ENCODE assay signal across 13 mouse cellular contexts in genomic region chr9:65682994-65683393, GRCm38 (mm10). TPM values are rescaled to one million over a fixed set of nuclear protein-coding genes. Genes with fewer than 3 reads are reported as not detected.
DNase-seq lines count a peak whose midpoint lies in the region; TF ChIP-seq lines count a peak whose summit lies in the region.
"Had no signal": no experiment of that assay in that cellular context is flagged by ENCODE, and none has a peak within 500 bp of the region (broad histone marks: within the 10 kb centered on the region; RNA-seq: fewer than 3 reads in every experiment).

No protein-coding gene starts in this region.

- intact Hi-C loops in left cerebral cortex, adult 2 months (cut with DNase I): no loop called here

- peak; percentile 23 for DNase-seq in embryo, embryonic 10 days (ENCODE audit: low spot score)
- DNase-seq in embryo, embryonic 9.5 days (ENCODE audit: extremely low spot score): no peak
- DNase-seq in left cerebral cortex, adult 2 months (ENCODE audit: extremely low spot score in 1 of 2, low spot score in 2 of 2): no peak
- DNase-seq in left cerebral cortex, adult 18-20 months (ENCODE audit: low spot score in 2 of 2): no peak
- DNase-seq in B cell, adult 2 months: peak; percentile 9 to 15
- DNase-seq in embryo, embryonic 10.5 days (ENCODE audit: low spot score): peak; percentile 66
- DNase-seq in urinary bladder, postnatal 4 days (ENCODE audit: low spot score in 2 of 2): no peak
- no peak for DNase-seq in spleen, postnatal 36 days (ENCODE audit: low spot score in 2 of 2)
- DNase-seq: adrenal gland, postnatal 14 days; cerebellum, postnatal 36 days had no signal

- H3K4me3 ChIP-seq in left cerebral cortex, adult 2 months: no peak overlapping the region
- H3K4me3 ChIP-seq: heart, embryonic 13.5 days; limb, embryonic 10.5 days; neural tube, embryonic 15.5 days had no signal

- no peak overlapping the region for H3K27ac ChIP-seq in left cerebral cortex, adult 2 months
- H3K27ac ChIP-seq: heart, embryonic 13.5 days; limb, embryonic 10.5 days; neural tube, embryonic 15.5 days had no signal

- peak; percentile 71 for TF ChIP-seq CTCF in left cerebral cortex, adult 2 months (IDR thresholded peaks at IDR 0.05)

RNA-seq across cellular contexts. Expression of gene Oaz2, which starts 15.2 kb away (rescaled TPM):
- 100 to 1,000 TPM; 218 to 230 TPM for total RNA-seq in left cerebral cortex, adult 2 months (2021)
- total RNA-seq in left cerebral cortex, adult 18-20 months (2021): 100 to 1,000 TPM; 241 to 243 TPM

RNA-seq across cellular contexts. Expression of gene Rbpms2, which starts 53.5 kb away (rescaled TPM):
- 1 to 10 TPM; 2.2 to 3.2 TPM for total RNA-seq in left cerebral cortex, adult 2 months (2021)
- total RNA-seq in left cerebral cortex, adult 18-20 months (2021): 1 to 10 TPM; 3.0 to 3.6 TPM

Comparison
In these comparisons a context has a peak if more than half of its experiments do, and no peak if none do; other contexts are left out.
1. DNase-seq: peak in embryo, embryonic 10 days (single experiment), B cell, adult 2 months (2 of 2) and embryo, embryonic 10.5 days (single experiment); none in embryo, embryonic 9.5 days (single experiment), left cerebral cortex, adult 2 months (0 of 2), left cerebral cortex, adult 18-20 months (0 of 2), urinary bladder, postnatal 4 days (0 of 2) and spleen, postnatal 36 days (0 of 2).